Mouse (Mus musculus) right cerebral cortex, postnatal 36 days (tissue): ENCODE data around the gene Flot2.
"Not testable (repeated sequence)": the region's sequence is repeated elsewhere in the genome, so short reads cannot be mapped to it uniquely, and the experiment has no call there.

Experiments used
- DNase-seq, 2 experiments: peaks; one replicate each; pipeline ENCODE4 v3.0.0; 2022; ENCODE audit warnings: low spot score in 2 of 2, mixed read lengths in 1 of 2

Flot2 gene

GRCm38 (mm10) chr11:78037831-78038752, at the start of gene Flot2:
Gene Flot2 (plus strand): TSS chr11:78037931.
- DNase-seq = peak in 1 of 2 experiments; percentile 14

- peak in 1 of 2 experiments; percentile 40 for DNase-seq
Observed at GRCm38 (mm10) chr11:77989071-77989690, 48.5 kb upstream of the Flot2 start.

- no peak for DNase-seq
Observed at GRCm38 (mm10) chr11:77995556-77995955, 42.2 kb upstream of the Flot2 start.

- no peak for DNase-seq
Observed at GRCm38 (mm10) chr11:78006446-78006845, 31.3 kb upstream of the Flot2 start.

- DNase-seq = peak; percentile 25 to 57
Observed at GRCm38 (mm10) chr11:78019676-78020075, 18.1 kb upstream of the Flot2 start.

- no peak for DNase-seq
Observed at GRCm38 (mm10) chr11:78023607-78024006, 14.1 kb upstream of the Flot2 start.

- DNase-seq = no peak
Observed at GRCm38 (mm10) chr11:78029240-78029639, 8.5 kb upstream of the Flot2 start.

GRCm38 (mm10) chr11:78030600-78030999, 7.1 kb upstream of the Flot2 start:
- no peak for DNase-seq

- no peak for DNase-seq
Observed at GRCm38 (mm10) chr11:78031389-78031788, 6.3 kb upstream of the Flot2 start.

GRCm38 (mm10) chr11:78031947-78032808, 5.6 kb upstream of the Flot2 start, which contains the start of gene Dhrs13:
Gene Dhrs13 (plus strand): TSS chr11:78032280.
- DNase-seq = peak; percentile 87 to 88

- no peak for DNase-seq
Observed at GRCm38 (mm10) chr11:78032809-78033195, 4.9 kb upstream of the Flot2 start.

- DNase-seq = no peak
Observed at GRCm38 (mm10) chr11:78033931-78034617, 3.7 kb upstream of the Flot2 start.

- no peak for DNase-seq
Observed at GRCm38 (mm10) chr11:78036791-78037190, 940 bp upstream of the Flot2 start.

GRCm38 (mm10) chr11:78040878-78041277, 3.1 kb downstream of the Flot2 start:
- no peak for DNase-seq

GRCm38 (mm10) chr11:78042290-78042870, 4.6 kb downstream of the Flot2 start:
- not testable (repeated sequence) for DNase-seq

GRCm38 (mm10) chr11:78044758-78045251, 7.1 kb downstream of the Flot2 start:
- DNase-seq = peak; percentile 29 to 39

GRCm38 (mm10) chr11:78048637-78049036, 10.9 kb downstream of the Flot2 start:
- DNase-seq = not testable (repeated sequence)

- no peak for DNase-seq
Observed at GRCm38 (mm10) chr11:78053078-78053477, 15.3 kb downstream of the Flot2 start.

GRCm38 (mm10) chr11:78056946-78057345, 19.2 kb downstream of the Flot2 start:
- no peak for DNase-seq
